Mouse (Mus musculus) granulocyte monocyte progenitor cell, adult 5-6 weeks (primary cell): ENCODE data around the gene Arpc4. TPM values are rescaled to one million over a fixed set of nuclear protein-coding genes. Genes with fewer than 3 reads are reported as not detected.

Source experiments
- ATAC-seq: replicated peaks from 2 replicates; pipeline ENCODE4 v1.8.0; 2016; ENCODE audit warnings: mild to moderate bottlenecking, moderate TSS enrichment, inconsistent platforms; ENCODE audit not compliant: poor library complexity, severe bottlenecking
- total RNA-seq, 2 experiments: library from RNA; stranded (forward) in 1 of 2; stranded (reverse) in 1 of 2; fragments of 200-712, 200-1000 nt in 1 of 2; fragments of >200 nt in 1 of 2; fragmentation: Nextera tagmentation in 1 of 2; gene quantifications; 2 replicates each; pipeline ENCODE4 v1.2.3; 2014 to 2017

Gene Arpc4
- total RNA-seq, 2 experiments from 2014 or later: 211 to 223 TPM

GRCm38 (mm10) chr6:113438721-113439430 is 61.0 kb downstream of the Arpc4 start:
- no peak for ATAC-seq

Other genes starting within 250 kb of the Arpc4 start
- gene Lhfpl4, start 182.7 kb upstream of the Arpc4 start, total RNA-seq (2014; fragmentation: Nextera tagmentation): not detected in 2 replicates
- gene Lhfpl4, start 182.7 kb upstream of the Arpc4 start, total RNA-seq (2017): not detected in 2 replicates
- gene Mtmr14, start 140.3 kb upstream of the Arpc4 start, total RNA-seq (2014; fragmentation: Nextera tagmentation): 32.4 and 37.6 TPM in 2 replicates
- gene Mtmr14, start 140.3 kb upstream of the Arpc4 start, total RNA-seq (2017): 31.0 and 40.9 TPM in 2 replicates
- gene Cpne9, start 95.8 kb upstream of the Arpc4 start, total RNA-seq (2014; fragmentation: Nextera tagmentation): 0.19 TPM in 1 of 2 replicates, not detected in the other
- 0.39 TPM in 1 of 2 replicates, not detected in the other for gene Cpne9, start 95.8 kb upstream of the Arpc4 start, total RNA-seq (2017)
- 48.4 and 53.2 TPM in 2 replicates for gene Brpf1, start 71.0 kb upstream of the Arpc4 start, total RNA-seq (2014; fragmentation: Nextera tagmentation)
- gene Brpf1, start 71.0 kb upstream of the Arpc4 start, total RNA-seq (2017): 40.0 and 43.8 TPM in 2 replicates
- 13.8 and 17.8 TPM in 2 replicates for gene Ogg1, start 51.1 kb upstream of the Arpc4 start, total RNA-seq (2014; fragmentation: Nextera tagmentation)
- gene Ogg1, start 51.1 kb upstream of the Arpc4 start, total RNA-seq (2017): 6.4 and 7.9 TPM in 2 replicates
- gene Camk1, start 34.1 kb upstream of the Arpc4 start, total RNA-seq (2014; fragmentation: Nextera tagmentation): 18.7 and 23.0 TPM in 2 replicates
- gene Camk1, start 34.1 kb upstream of the Arpc4 start, total RNA-seq (2017): 17.2 and 18.3 TPM in 2 replicates
- gene Tada3, start 232 bp upstream of the Arpc4 start, total RNA-seq (2014; fragmentation: Nextera tagmentation): 18.9 and 21.0 TPM in 2 replicates
- 9.7 and 13.8 TPM in 2 replicates for gene Tada3, start 232 bp upstream of the Arpc4 start, total RNA-seq (2017)
- 1.5 and 3.1 TPM in 2 replicates for gene Ttll3, start 11.1 kb downstream of the Arpc4 start, total RNA-seq (2014; fragmentation: Nextera tagmentation)
- gene Ttll3, start 11.1 kb downstream of the Arpc4 start, total RNA-seq (2017): 0.26 and 1.8 TPM in 2 replicates
- 10.8 and 15.3 TPM in 2 replicates for gene Rpusd3, start 41.2 kb downstream of the Arpc4 start, total RNA-seq (2014; fragmentation: Nextera tagmentation)
- 11.2 and 18.9 TPM in 2 replicates for gene Rpusd3, start 41.2 kb downstream of the Arpc4 start, total RNA-seq (2017)
- gene Cidec, start 57.6 kb downstream of the Arpc4 start, total RNA-seq (2014; fragmentation: Nextera tagmentation): not detected in 2 replicates
- not detected in 2 replicates for gene Cidec, start 57.6 kb downstream of the Arpc4 start, total RNA-seq (2017)
- gene Jagn1, start 64.5 kb downstream of the Arpc4 start, total RNA-seq (2014; fragmentation: Nextera tagmentation): 53.5 and 73.6 TPM in 2 replicates
- gene Jagn1, start 64.5 kb downstream of the Arpc4 start, total RNA-seq (2017): 23.2 and 28.3 TPM in 2 replicates
- gene Il17re, start 80.4 kb downstream of the Arpc4 start, total RNA-seq (2014; fragmentation: Nextera tagmentation): not detected in 2 replicates
- gene Il17re, start 80.4 kb downstream of the Arpc4 start, total RNA-seq (2017): 0.31 and 0.43 TPM in 2 replicates
- gene Il17rc, start 93.3 kb downstream of the Arpc4 start, total RNA-seq (2014; fragmentation: Nextera tagmentation): not detected in 2 replicates
- gene Il17rc, start 93.3 kb downstream of the Arpc4 start, total RNA-seq (2017): not detected in 2 replicates
- gene Creld1, start 105.2 kb downstream of the Arpc4 start, total RNA-seq (2014; fragmentation: Nextera tagmentation): 15.3 and 17.8 TPM in 2 replicates
- gene Creld1, start 105.2 kb downstream of the Arpc4 start, total RNA-seq (2017): 6.7 and 9.4 TPM in 2 replicates
- not detected in 2 replicates for gene Prrt3, start 123.8 kb downstream of the Arpc4 start, total RNA-seq (2014; fragmentation: Nextera tagmentation)
- not detected in 2 replicates for gene Prrt3, start 123.8 kb downstream of the Arpc4 start, total RNA-seq (2017)
- gene Emc3, start 153.5 kb downstream of the Arpc4 start, total RNA-seq (2014; fragmentation: Nextera tagmentation): 47.4 and 48.0 TPM in 2 replicates
- gene Emc3, start 153.5 kb downstream of the Arpc4 start, total RNA-seq (2017): 38.7 and 41.8 TPM in 2 replicates
- 23.8 and 27.4 TPM in 2 replicates for gene Fancd2, start 153.6 kb downstream of the Arpc4 start, total RNA-seq (2014; fragmentation: Nextera tagmentation)
- gene Fancd2, start 153.6 kb downstream of the Arpc4 start, total RNA-seq (2017): 28.2 and 33.2 TPM in 2 replicates
- not detected in 2 replicates for gene Fancd2os, start 222.6 kb downstream of the Arpc4 start, total RNA-seq (2014; fragmentation: Nextera tagmentation)
- gene Fancd2os, start 222.6 kb downstream of the Arpc4 start, total RNA-seq (2017): not detected in 2 replicates
- 223 and 247 TPM in 2 replicates for gene Brk1, start 226.7 kb downstream of the Arpc4 start, total RNA-seq (2014; fragmentation: Nextera tagmentation)
- 96.6 and 108 TPM in 2 replicates for gene Brk1, start 226.7 kb downstream of the Arpc4 start, total RNA-seq (2017)
- 15.7 and 24.6 TPM in 2 replicates for gene Vhl, start 245.8 kb downstream of the Arpc4 start, total RNA-seq (2014; fragmentation: Nextera tagmentation)
- 11.0 and 11.3 TPM in 2 replicates for gene Vhl, start 245.8 kb downstream of the Arpc4 start, total RNA-seq (2017)